Mouse (Mus musculus) lung, postnatal 0 days (tissue): ENCODE data around the gene Lmo2.

Source experiments
- CTCF ChIP-seq: IDR thresholded peaks from 2 replicates; pipeline ENCODE4 v1.5.1; 2016; ENCODE audit warnings: antibody characterized with exemption, mild to moderate bottlenecking
- EP300 ChIP-seq: IDR thresholded peaks from 2 replicates; pipeline ENCODE4 v1.6.1; 2016; ENCODE audit warnings: antibody characterized with exemption, mild to moderate bottlenecking, control low read depth

DNA sequence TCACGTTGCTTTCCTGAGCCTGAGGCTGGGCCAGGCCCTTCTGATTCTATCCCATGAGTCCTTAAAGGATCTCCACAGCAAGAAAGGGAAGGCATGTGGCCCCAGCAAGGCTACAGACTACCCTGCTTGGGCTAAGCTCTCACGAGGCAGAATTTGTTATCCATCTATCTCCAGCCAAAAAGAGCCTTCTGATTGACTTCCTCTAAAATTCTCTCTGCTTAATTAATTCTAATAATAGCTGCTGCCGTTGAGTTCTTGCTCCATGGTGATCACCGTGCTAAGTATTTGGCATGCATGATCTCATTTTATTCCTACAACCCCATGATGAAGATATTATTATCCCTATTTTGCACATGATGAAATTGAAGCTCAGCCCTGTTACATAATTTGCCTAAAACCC lies 4.6 kb downstream of the Lmo2 start:
- TF ChIP-seq CTCF = no peak
- no peak for TF ChIP-seq EP300
